Mouse (Mus musculus): ENCODE measurements around the gene Caskin2.

Gene Caskin2

GRCm38 (mm10) chr11:115831518-115831917 lies 18.1 kb upstream of the Caskin2 start:
- no peak for DNase-seq (ENCODE audit: low spot score in 2 of 2)

GRCm38 (mm10) chr11:115830550-115831325 lies 17.3 kb upstream of the Caskin2 start:
- DNase-seq (ENCODE audit: low spot score in 2 of 2): no peak

- DNase-seq (ENCODE audit: low spot score in 2 of 2): no peak
These were observed 15.6 kb upstream of the Caskin2 start for GRCm38 (mm10) chr11:115829036-115829435.

GRCm38 (mm10) chr11:115827624-115828023 lies 14.2 kb upstream of the Caskin2 start:
- no peak for DNase-seq (ENCODE audit: low spot score in 2 of 2)

- DNase-seq (ENCODE audit: low spot score in 2 of 2): no peak
These were observed 13.0 kb upstream of the Caskin2 start for GRCm38 (mm10) chr11:115826487-115826886.

- no peak for DNase-seq (ENCODE audit: low spot score in 2 of 2)
These were observed 11.4 kb upstream of the Caskin2 start for GRCm38 (mm10) chr11:115824813-115825212.

GRCm38 (mm10) chr11:115823774-115824740 lies 10.6 kb upstream of the Caskin2 start, which contains the start of gene Llgl2:
Gene Llgl2 (plus strand): TSS chr11:115824049.
- DNase-seq (ENCODE audit: low spot score in 2 of 2): peak in 1 of 2 experiments; percentile 38

GRCm38 (mm10) chr11:115821001-115821400 lies 7.6 kb upstream of the Caskin2 start:
- no peak for DNase-seq (ENCODE audit: low spot score in 2 of 2)

- no peak for DNase-seq (ENCODE audit: low spot score in 2 of 2)
These were observed 6.6 kb upstream of the Caskin2 start for GRCm38 (mm10) chr11:115819915-115820623.

- no peak for DNase-seq (ENCODE audit: low spot score in 2 of 2)
These were observed 3.9 kb upstream of the Caskin2 start for GRCm38 (mm10) chr11:115817331-115817730.

- DNase-seq (ENCODE audit: low spot score in 2 of 2): peak; percentile 76 to 90
These were observed 1.4 kb upstream of the Caskin2 start, which contains the start of gene Tsen54 for GRCm38 (mm10) chr11:115814605-115815450. Gene Tsen54 (plus strand): TSS chr11:115814724.

- DNase-seq (ENCODE audit: low spot score in 2 of 2): peak in 1 of 2 experiments; percentile 25
These were observed 662 bp downstream of the Caskin2 start for GRCm38 (mm10) chr11:115812533-115813420.

GRCm38 (mm10) chr11:115812095-115812494 lies 1.3 kb downstream of the Caskin2 start:
- DNase-seq (ENCODE audit: low spot score in 2 of 2): no peak

- DNase-seq (ENCODE audit: low spot score in 2 of 2): no peak
These were observed 1.9 kb downstream of the Caskin2 start for GRCm38 (mm10) chr11:115811381-115812093.

- DNase-seq (ENCODE audit: low spot score in 2 of 2): no peak
These were observed 3.1 kb downstream of the Caskin2 start for GRCm38 (mm10) chr11:115810377-115810776.

- DNase-seq (ENCODE audit: low spot score in 2 of 2): no peak
These were observed 4.1 kb downstream of the Caskin2 start for GRCm38 (mm10) chr11:115809311-115809781.

GRCm38 (mm10) chr11:115808696-115809310 lies 4.6 kb downstream of the Caskin2 start:
- no peak for DNase-seq (ENCODE audit: low spot score in 2 of 2)

- no peak for DNase-seq (ENCODE audit: low spot score in 2 of 2)
These were observed 5.5 kb downstream of the Caskin2 start for GRCm38 (mm10) chr11:115807971-115808370.

All from cerebellum, postnatal 4 days (tissue).